Mouse (Mus musculus): Measurements from ENCODE around the gene Abcg3. TPM values are rescaled to one million over a fixed set of nuclear protein-coding genes. Genes with fewer than 3 reads are reported as not detected.

Abcg3 gene
- 10 to 100 TPM; 21.7 to 34.0 TPM for polyA plus RNA-seq (2017; shearing (Covaris generic))

GRCm38 (mm10) chr5:104982535-104982934, at the start of gene Abcg3:
Abcg3 (minus strand) TSS chr5:104982718.

Other genes starting within 250 kb of the Abcg3 start
- gene Zfp951, start 122.6 kb downstream of the Abcg3 start, polyA plus RNA-seq (2017; shearing (Covaris generic)), result 10 to 100 TPM in 1 of 2 experiments, 1 to 10 TPM in 1; 8.0 to 15.8 TPM
- gene Gbp9, start 156.8 kb upstream of the Abcg3 start, polyA plus RNA-seq (2017; shearing (Covaris generic)), result 100 to 1,000 TPM; 139 to 163 TPM
- gene Gbp8, start 156.8 kb upstream of the Abcg3 start, polyA plus RNA-seq (2017; shearing (Covaris generic)), result 100 to 1,000 TPM in 1 of 2 experiments, 10 to 100 TPM in 1; 65.1 to 102 TPM
- 100 to 1,000 TPM; 292 to 360 TPM for gene Gbp4, start 156.9 kb upstream of the Abcg3 start, polyA plus RNA-seq (2017; shearing (Covaris generic))

Measured in activated CD4-positive, CD25-positive, alpha-beta regulatory T cell (primary cell).